Mouse (Mus musculus) hindbrain, embryonic 11.5 days (tissue): Measurements from ENCODE around the gene Plxna4. TPM values are rescaled to one million over a fixed set of nuclear protein-coding genes. Genes with fewer than 3 reads are reported as not detected.

Experiments
- ATAC-seq: fragments of 200-750 bp; cut with Nextera tagmentation; 2 replicates; pipeline ENCODE4 v1.8.0; 2017; ENCODE audit warnings: mild to moderate bottlenecking, moderate TSS enrichment, moderate library complexity; ENCODE audit not compliant: low FRiP score
- DNase-seq: peaks from one replicate; pipeline ENCODE4 v3.0.0-alpha.2; 2015; ENCODE audit warnings: low spot score
- H3K27ac ChIP-seq: fragments of 300-500 bp; sonication (generic); 2 replicates; pipeline ENCODE4 v1.5.1; 2014; ENCODE audit warnings: mild to moderate bottlenecking, low read depth, low read length
- H3K27me3 ChIP-seq: fragments of 300-500 bp; sonication (generic); 2 replicates; pipeline ENCODE4 v1.6.1; 2014; ENCODE audit warnings: mild to moderate bottlenecking, low read length, moderate library complexity, mixed read lengths; ENCODE audit not compliant: control insufficient read depth, insufficient read depth
- H3K36me3 ChIP-seq: fragments of 300-500 bp; sonication (generic); 2 replicates; pipeline ENCODE4 v1.6.1; 2014; ENCODE audit warnings: mild to moderate bottlenecking, low read length, moderate library complexity, mixed read lengths; ENCODE audit not compliant: control insufficient read depth, insufficient read depth
- H3K4me1 ChIP-seq: fragments of 300-500 bp; sonication (generic); replicated peaks from 2 replicates; pipeline ENCODE4 v1.6.1; 2014; ENCODE audit warnings: low read length, mixed read lengths; ENCODE audit not compliant: control insufficient read depth, insufficient read depth
- H3K4me2 ChIP-seq: fragments of 300-500 bp; sonication (generic); replicated peaks from 2 replicates; pipeline ENCODE4 v1.6.1; 2014; ENCODE audit warnings: mild to moderate bottlenecking, low read depth, low read length
- H3K4me3 ChIP-seq: fragments of 300-500 bp; sonication (generic); 2 replicates; pipeline ENCODE4 v1.5.1; 2014; ENCODE audit warnings: low read depth, low read length
- H3K9ac ChIP-seq: fragments of 300-500 bp; sonication (generic); 2 replicates; pipeline ENCODE4 v1.6.1; 2014; ENCODE audit warnings: low read depth, low read length
- H3K9me3 ChIP-seq: fragments of 300-500 bp; sonication (generic); 2 replicates; pipeline ENCODE4 v1.6.1; 2016; ENCODE audit warnings: low read length; ENCODE audit not compliant: control insufficient read depth
- WGBS: fragments of 180-500 bp; shearing (Covaris S2); extraction: QIAGEN DNeasy Blood & Tissue Kit; methylation state at CpG from one replicate; pipeline ENCODE4 v1.1.7; 2014; 5-methylcytosine and 5-hydroxymethylcytosine counted together
- polyA plus RNA-seq: library from polyadenylated mRNA; unstranded; fragments of >200 nt; fragmentation: Nextera tagmentation; extraction: Ambion mirVana; gene quantifications from 2 replicates; pipeline ENCODE4 v1.2.1, GENCODE M21; 2014

The Plxna4 gene
- polyA plus RNA-seq, 1 experiment from 2014 or later = 8.1 TPM

DNA sequence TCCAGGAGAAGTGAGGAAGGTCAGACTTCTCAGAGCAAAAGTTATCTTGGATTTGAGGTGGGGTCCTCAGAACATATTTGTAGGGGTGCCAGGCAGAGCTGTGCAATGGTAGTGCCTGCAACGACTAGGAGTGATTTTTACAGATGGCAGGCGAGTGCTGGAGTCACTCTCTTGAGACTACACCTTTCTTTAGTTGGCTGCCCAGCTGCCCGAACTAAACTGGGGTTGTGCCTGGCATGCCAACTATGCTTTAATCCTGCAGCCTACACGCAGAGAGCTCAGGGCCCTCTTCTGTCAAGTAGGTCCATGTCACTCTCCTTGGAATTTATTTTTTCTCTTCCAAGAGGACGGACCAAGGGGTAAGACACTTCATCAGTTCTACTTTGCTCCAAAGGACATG, 61.2 kb downstream of the Plxna4 start:
- Histone ChIP-seq H3K27me3 (no peaks in the 10 kb centered on the region), H3K4me3 (no peak overlapping the region), H3K36me3 (no peaks in the 10 kb centered on the region), H3K4me2 (no peak overlapping the region), H3K27ac (no peak overlapping the region), H3K9me3 (no peaks in the 10 kb centered on the region), H3K4me1 (no peaks in the 10 kb centered on the region), H3K9ac (no peak overlapping the region)
- ATAC-seq (no peak), DNase-seq (no peak)
- 77% methylated on average over 5 of the region's 5 CpGs for WGBS

DNA sequence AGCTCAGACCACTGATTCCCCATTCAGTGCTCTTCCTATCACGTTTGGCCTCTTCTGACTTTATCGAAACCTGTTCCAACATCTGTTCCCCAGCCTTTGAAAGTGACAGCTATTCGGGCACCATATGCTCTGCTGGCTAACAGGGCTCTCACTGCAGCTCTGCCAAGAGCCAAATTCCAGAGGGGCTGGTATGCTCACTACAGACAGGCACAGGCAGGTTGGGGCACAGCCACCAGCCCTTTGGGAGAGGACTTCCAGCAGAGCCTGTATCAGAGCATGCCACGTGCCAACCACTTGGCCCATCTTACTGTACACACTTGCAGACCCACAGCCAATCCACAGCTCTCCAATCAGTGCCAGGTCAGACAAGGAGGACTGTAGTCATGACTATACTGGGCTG, 67.9 kb downstream of the Plxna4 start:
- Histone ChIP-seq H3K9me3 (no peaks in the 10 kb centered on the region), H3K27me3 (no peaks in the 10 kb centered on the region), H3K4me2 (no peak overlapping the region), H3K36me3 (no peaks in the 10 kb centered on the region), H3K4me1 (no peaks in the 10 kb centered on the region), H3K4me3 (no peak overlapping the region), H3K27ac (no peak overlapping the region), H3K9ac (no peak overlapping the region)
- DNase-seq (no peak), ATAC-seq (no peak)
- 78% methylated on average over 4 of the region's 4 CpGs for WGBS

DNA sequence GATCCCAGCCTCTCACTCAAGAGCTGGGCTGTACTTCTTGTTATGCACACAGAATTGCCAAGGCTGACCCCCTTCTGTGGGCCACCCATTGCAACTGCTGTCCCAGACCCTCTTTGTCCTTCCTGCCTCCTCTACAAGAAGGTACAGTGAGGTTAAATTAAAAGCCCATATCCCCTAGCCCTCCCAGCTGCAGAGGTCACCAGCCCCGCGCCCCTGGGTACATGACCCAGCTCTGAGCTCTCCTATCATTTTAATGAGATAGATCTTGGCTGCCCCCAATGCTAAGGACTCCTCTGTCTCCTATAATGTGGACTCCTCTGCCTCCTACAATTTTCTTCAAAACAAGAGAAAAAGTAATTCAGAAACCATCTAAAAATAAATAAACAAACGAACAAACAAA, 69.4 kb downstream of the Plxna4 start:
- Histone ChIP-seq H3K27me3 (no peaks in the 10 kb centered on the region), H3K36me3 (no peaks in the 10 kb centered on the region), H3K9me3 (no peaks in the 10 kb centered on the region), H3K27ac (no peak overlapping the region), H3K4me3 (no peak overlapping the region), H3K4me2 (no peak overlapping the region), H3K4me1 (no peaks in the 10 kb centered on the region), H3K9ac (no peak overlapping the region)
- WGBS = 90% methylated on average over 3 of the region's 3 CpGs
- DNase-seq (no peak), ATAC-seq (no peak)

DNA sequence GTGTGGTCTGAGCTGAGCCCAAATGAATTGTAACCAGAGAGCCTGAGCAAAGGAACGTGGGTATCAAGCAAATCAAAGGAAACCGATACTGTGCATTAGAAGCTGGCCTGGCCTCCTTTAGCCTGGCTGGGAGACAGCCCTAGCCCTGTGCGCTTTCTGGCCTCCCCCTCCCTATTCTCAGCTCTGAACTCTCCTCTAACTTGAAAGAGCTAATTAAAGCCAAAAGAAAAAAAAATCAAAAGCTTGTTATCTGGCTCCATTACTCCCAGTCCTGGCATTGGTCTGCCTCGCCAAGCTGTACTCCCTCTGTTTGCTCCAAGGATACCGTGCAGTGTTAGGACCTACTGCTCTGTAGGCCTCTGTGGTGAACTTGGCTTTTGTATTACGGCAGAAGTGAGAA, 73.9 kb downstream of the Plxna4 start:
- no peak for DNase-seq
- no peak overlapping the region for H3K4me2 ChIP-seq
- H3K9ac ChIP-seq = no peak overlapping the region
- no peak overlapping the region for H3K4me3 ChIP-seq
- no peaks in the 10 kb centered on the region for H3K36me3 ChIP-seq
- 78% methylated on average over 6 of the region's 6 CpGs for WGBS
- no peak for ATAC-seq
- no peaks in the 10 kb centered on the region for H3K9me3 ChIP-seq
- no peaks in the 10 kb centered on the region for H3K4me1 ChIP-seq
- H3K27ac ChIP-seq = no peak overlapping the region
- no peaks in the 10 kb centered on the region for H3K27me3 ChIP-seq

DNA sequence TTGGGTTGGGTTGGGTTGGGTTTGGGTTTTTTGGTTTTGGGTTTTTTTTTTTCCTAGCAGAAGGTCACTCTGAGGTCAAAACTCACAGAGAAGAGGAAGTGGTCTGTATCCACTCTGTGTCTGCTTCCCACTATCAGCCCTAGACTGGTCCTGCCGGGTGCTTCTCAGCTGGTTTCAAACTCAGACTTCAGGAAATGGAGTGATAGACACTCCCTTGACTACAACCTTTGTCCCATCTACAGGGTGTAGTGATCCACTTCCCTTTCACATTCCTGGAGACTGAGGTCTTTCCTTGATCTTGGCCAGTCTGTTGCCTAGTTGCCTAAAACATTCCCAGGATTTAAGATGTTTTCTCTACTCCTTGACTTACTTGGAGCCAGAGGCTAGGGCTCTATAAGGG, 76.0 kb downstream of the Plxna4 start:
- no peak overlapping the region for H3K4me2 ChIP-seq
- no peaks in the 10 kb centered on the region for H3K9me3 ChIP-seq
- ATAC-seq = no peak
- H3K27me3 ChIP-seq = no peaks in the 10 kb centered on the region
- H3K9ac ChIP-seq = no peak overlapping the region
- WGBS = 78% methylated on average over 1 of the region's 1 CpGs
- H3K36me3 ChIP-seq = no peaks in the 10 kb centered on the region
- no peak overlapping the region for H3K4me3 ChIP-seq
- no peaks in the 10 kb centered on the region for H3K4me1 ChIP-seq
- H3K27ac ChIP-seq = no peak overlapping the region
- no peak for DNase-seq

DNA sequence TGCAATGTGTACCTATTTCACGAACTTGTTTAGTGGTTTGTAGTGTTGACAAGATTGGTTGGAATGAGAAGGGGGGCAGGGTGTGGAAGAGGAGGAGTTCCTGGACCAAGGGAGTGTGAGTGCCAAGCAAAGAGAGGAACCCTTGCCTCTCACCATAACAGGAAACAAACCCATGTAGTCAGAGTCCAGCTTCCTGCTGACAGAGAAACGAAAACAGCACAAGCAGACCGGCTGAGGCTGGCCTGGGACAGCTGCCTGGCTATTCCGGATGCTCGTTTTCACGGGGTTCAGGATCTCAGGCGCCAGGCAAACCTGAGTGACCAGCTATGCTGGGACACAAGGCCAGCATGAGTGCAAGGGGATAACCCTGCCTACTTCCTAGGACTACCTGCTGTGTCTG, 77.1 kb downstream of the Plxna4 start:
- WGBS = 61% methylated on average over 7 of the region's 7 CpGs
- Histone ChIP-seq H3K4me1 (no peaks in the 10 kb centered on the region), H3K36me3 (no peaks in the 10 kb centered on the region), H3K9me3 (no peaks in the 10 kb centered on the region), H3K27ac (no peak overlapping the region), H3K4me2 (no peak overlapping the region), H3K4me3 (no peak overlapping the region), H3K27me3 (no peaks in the 10 kb centered on the region), H3K9ac (no peak overlapping the region)
- ATAC-seq (no peak), DNase-seq (no peak)

DNA sequence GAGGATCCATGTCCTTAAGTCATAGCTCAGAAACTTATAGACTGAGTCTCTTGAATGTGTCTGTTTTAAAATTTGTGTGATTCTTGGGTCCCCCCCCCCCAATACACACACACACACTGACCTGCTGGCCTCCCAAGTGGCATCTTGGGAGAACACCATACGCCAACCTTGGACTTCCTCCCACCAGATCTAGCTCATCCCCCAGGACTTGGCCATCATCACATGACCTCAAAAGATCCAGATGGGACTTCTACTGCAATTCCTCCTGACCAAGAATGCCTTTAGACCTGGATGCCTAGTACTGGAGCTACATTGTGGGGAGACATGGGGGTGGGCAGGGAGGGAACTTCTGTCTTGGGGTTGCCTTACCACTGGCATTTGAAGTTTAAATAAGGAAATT, 77.5 kb downstream of the Plxna4 start:
- H3K4me1 ChIP-seq = no peaks in the 10 kb centered on the region
- no peak overlapping the region for H3K9ac ChIP-seq
- ATAC-seq (no peak), DNase-seq (no peak)
- H3K27ac ChIP-seq = no peak overlapping the region
- H3K36me3 ChIP-seq = no peaks in the 10 kb centered on the region
- no peaks in the 10 kb centered on the region for H3K9me3 ChIP-seq
- no peak overlapping the region for H3K4me3 ChIP-seq
- no peak overlapping the region for H3K4me2 ChIP-seq
- 92% methylated on average over 1 of the region's 1 CpGs for WGBS
- no peaks in the 10 kb centered on the region for H3K27me3 ChIP-seq

DNA sequence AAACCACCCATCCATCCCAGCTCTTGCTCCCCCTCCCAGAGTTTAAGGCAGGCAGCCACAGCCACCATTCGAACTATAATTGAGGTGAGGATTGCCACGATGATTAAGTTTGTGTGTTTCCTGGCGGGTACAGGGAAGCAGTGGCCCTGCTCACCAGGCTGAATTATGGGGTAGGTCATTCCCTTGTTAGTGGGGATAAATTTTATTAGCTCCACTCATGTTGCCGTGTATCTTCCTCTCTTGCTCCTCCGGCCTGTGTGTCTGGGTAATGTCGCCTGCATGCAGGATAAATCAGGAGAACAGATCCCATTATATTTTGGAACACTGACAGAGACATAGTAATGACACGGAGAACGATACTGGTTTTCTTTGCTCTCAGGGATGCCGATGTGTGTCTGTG, 78.9 kb downstream of the Plxna4 start:
- Histone ChIP-seq H3K9me3 (no peaks in the 10 kb centered on the region), H3K36me3 (no peaks in the 10 kb centered on the region), H3K4me1 (no peaks in the 10 kb centered on the region), H3K27ac (no peak overlapping the region), H3K27me3 (no peaks in the 10 kb centered on the region), H3K9ac (no peak overlapping the region), H3K4me2 (no peak overlapping the region), H3K4me3 (no peak overlapping the region)
- ATAC-seq (no peak), DNase-seq (no peak)
- WGBS = 84% methylated on average over 9 of the region's 9 CpGs

DNA sequence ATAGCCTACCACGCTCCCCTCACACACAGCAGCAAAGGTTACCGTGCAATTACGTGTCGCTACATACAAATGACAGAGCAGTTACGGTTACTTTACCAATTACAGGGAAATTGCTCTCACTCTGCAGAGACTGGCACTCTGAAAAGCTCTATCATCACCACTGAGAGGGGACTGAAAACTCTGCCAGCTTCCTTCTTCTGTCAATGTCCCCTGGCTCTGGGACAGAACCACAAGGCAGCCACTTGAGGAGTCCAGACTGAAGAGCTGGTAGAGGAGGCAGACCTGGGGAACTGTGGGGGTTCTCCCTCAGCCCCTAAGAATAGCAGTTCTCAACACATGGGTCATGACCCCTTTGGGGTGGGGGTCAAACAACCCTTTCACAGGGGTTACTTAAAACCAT, 83.0 kb downstream of the Plxna4 start:
- H3K9ac ChIP-seq = no peak overlapping the region
- H3K27ac ChIP-seq = no peak overlapping the region
- ATAC-seq (no peak), DNase-seq (no peak)
- no peaks in the 10 kb centered on the region for H3K4me1 ChIP-seq
- H3K9me3 ChIP-seq = no peaks in the 10 kb centered on the region
- no peak overlapping the region for H3K4me3 ChIP-seq
- H3K36me3 ChIP-seq = no peaks in the 10 kb centered on the region
- no peak overlapping the region for H3K4me2 ChIP-seq
- 82% methylated on average over 5 of the region's 5 CpGs for WGBS
- H3K27me3 ChIP-seq = no peaks in the 10 kb centered on the region
